Mouse (Mus musculus) hindbrain, embryonic 11.5 days (tissue): ENCODE measurements around the gene Nbeal1. TPM values are rescaled to one million over a fixed set of nuclear protein-coding genes. Genes with fewer than 3 reads are reported as not detected.
A peak's percentile ranks its signal among the peaks of the same experiment; 100 is the strongest.

ENCODE experiments used
- ATAC-seq: fragments of 200-750 bp; cut with Nextera tagmentation; 2 replicates; pipeline ENCODE4 v1.8.0; 2017; ENCODE audit warnings: mild to moderate bottlenecking, moderate TSS enrichment, moderate library complexity; ENCODE audit not compliant: low FRiP score
- DNase-seq: peaks from one replicate; pipeline ENCODE4 v3.0.0-alpha.2; 2015; ENCODE audit warnings: low spot score
- H3K27ac ChIP-seq: fragments of 300-500 bp; sonication (generic); 2 replicates; pipeline ENCODE4 v1.5.1; 2014; ENCODE audit warnings: mild to moderate bottlenecking, low read depth, low read length
- H3K27me3 ChIP-seq: fragments of 300-500 bp; sonication (generic); 2 replicates; pipeline ENCODE4 v1.6.1; 2014; ENCODE audit warnings: mild to moderate bottlenecking, low read length, moderate library complexity, mixed read lengths; ENCODE audit not compliant: control insufficient read depth, insufficient read depth
- H3K36me3 ChIP-seq: fragments of 300-500 bp; sonication (generic); 2 replicates; pipeline ENCODE4 v1.6.1; 2014; ENCODE audit warnings: mild to moderate bottlenecking, low read length, moderate library complexity, mixed read lengths; ENCODE audit not compliant: control insufficient read depth, insufficient read depth
- H3K4me1 ChIP-seq: fragments of 300-500 bp; sonication (generic); replicated peaks from 2 replicates; pipeline ENCODE4 v1.6.1; 2014; ENCODE audit warnings: low read length, mixed read lengths; ENCODE audit not compliant: control insufficient read depth, insufficient read depth
- H3K4me2 ChIP-seq: fragments of 300-500 bp; sonication (generic); replicated peaks from 2 replicates; pipeline ENCODE4 v1.6.1; 2014; ENCODE audit warnings: mild to moderate bottlenecking, low read depth, low read length
- H3K4me3 ChIP-seq: fragments of 300-500 bp; sonication (generic); 2 replicates; pipeline ENCODE4 v1.5.1; 2014; ENCODE audit warnings: low read depth, low read length
- H3K9ac ChIP-seq: fragments of 300-500 bp; sonication (generic); 2 replicates; pipeline ENCODE4 v1.6.1; 2014; ENCODE audit warnings: low read depth, low read length
- H3K9me3 ChIP-seq: fragments of 300-500 bp; sonication (generic); 2 replicates; pipeline ENCODE4 v1.6.1; 2016; ENCODE audit warnings: low read length; ENCODE audit not compliant: control insufficient read depth
- WGBS: fragments of 180-500 bp; shearing (Covaris S2); extraction: QIAGEN DNeasy Blood & Tissue Kit; methylation state at CpG from one replicate; pipeline ENCODE4 v1.1.7; 2014; 5-methylcytosine and 5-hydroxymethylcytosine counted together
- polyA plus RNA-seq: library from polyadenylated mRNA; unstranded; fragments of >200 nt; fragmentation: Nextera tagmentation; extraction: Ambion mirVana; gene quantifications from 2 replicates; pipeline ENCODE4 v1.2.1, GENCODE M21; 2014

The Nbeal1 gene
- polyA plus RNA-seq, 1 experiment from 2014 or later: 10.9 TPM

GRCm38 (mm10) chr1:60269314-60269713, 88.9 kb downstream of the Nbeal1 start:
- no peaks in the 10 kb centered on the region for H3K36me3 ChIP-seq

GRCm38 (mm10) chr1:60272471-60272870, 92.1 kb downstream of the Nbeal1 start:
- no peaks in the 10 kb centered on the region for H3K27me3 ChIP-seq

More at GRCm38 (mm10) chr1:60269314-60269713, 88.9 kb downstream of the Nbeal1 start:
- Histone ChIP-seq H3K4me3 (no peak overlapping the region), H3K27ac (no peak overlapping the region), H3K4me1 (no peaks in the 10 kb centered on the region), H3K9me3 (no peaks in the 10 kb centered on the region), H3K4me2 (no peak overlapping the region), H3K27me3 (no peaks in the 10 kb centered on the region), H3K9ac (no peak overlapping the region)
- DNase-seq: no peak
- no peak for ATAC-seq

GRCm38 (mm10) chr1:60293921-60294320, 113.5 kb downstream of the Nbeal1 start:
- H3K27me3 ChIP-seq: no peaks in the 10 kb centered on the region
- no peaks in the 10 kb centered on the region for H3K4me1 ChIP-seq
- 0 out of 2 replicates have a peak, but pooled peaks cover 2% of the 10 kb centered on the region for H3K36me3 ChIP-seq
- no peak overlapping the region for H3K27ac ChIP-seq
- H3K9me3 ChIP-seq: no peaks in the 10 kb centered on the region
- no peak overlapping the region for H3K4me3 ChIP-seq
- ATAC-seq (no peak), DNase-seq (no peak)
- no peak overlapping the region for H3K9ac ChIP-seq
- no peak overlapping the region for H3K4me2 ChIP-seq
- 89% methylated on average over 1 of the region's 1 CpGs for WGBS

More at GRCm38 (mm10) chr1:60272471-60272870, 92.1 kb downstream of the Nbeal1 start:
- Histone ChIP-seq H3K4me3 (no peak overlapping the region), H3K4me1 (no peaks in the 10 kb centered on the region), H3K4me2 (no peak overlapping the region), H3K27ac (no peak overlapping the region), H3K9me3 (no peaks in the 10 kb centered on the region), H3K36me3 (no peaks in the 10 kb centered on the region), H3K9ac (no peak overlapping the region)
- no peak for ATAC-seq
- WGBS: 76% methylated on average over 2 of the region's 2 CpGs
- peak; percentile 4 for DNase-seq

GRCm38 (mm10) chr1:60342808-60343629, 162.6 kb downstream of the Nbeal1 start, which contains the start of gene Cyp20a1:
Gene Cyp20a1, plus strand, starts transcription at chr1:60343323.
- Histone ChIP-seq H3K4me2 (peak within 1 kb of the TSS; percentile 76), H3K9me3 (no peaks in the 10 kb centered on the region), H3K4me1 (peaks cover 3% of the 10 kb centered on the region; the same call in 1 of the 2 replicates), H3K27ac (peak within 1 kb of the TSS; percentile 88), H3K4me3 (peak within 1 kb of the TSS; percentile 65), H3K27me3 (no peaks in the 10 kb centered on the region), H3K36me3 (no peaks in the 10 kb centered on the region), H3K9ac (peak within 1 kb of the TSS; percentile 75)
- peak; percentile 86 for DNase-seq
- ATAC-seq: peak; percentile 98
- WGBS: 2% methylated on average over 60 of the region's 60 CpGs

GRCm38 (mm10) chr1:60343630-60344455, 163.4 kb downstream of the Nbeal1 start:
- H3K27ac ChIP-seq: peak overlapping the region; percentile 88
- no peaks in the 10 kb centered on the region for H3K9me3 ChIP-seq
- 11% methylated on average over 14 of the region's 14 CpGs for WGBS
- peak overlapping the region; percentile 75 for H3K9ac ChIP-seq
- ATAC-seq (peak; percentile 55), DNase-seq (no peak)
- H3K4me1 ChIP-seq: peaks cover 3% of the 10 kb centered on the region; the same call in 1 of the 2 replicates
- H3K27me3 ChIP-seq: no peaks in the 10 kb centered on the region
- peak overlapping the region; percentile 65 for H3K4me3 ChIP-seq
- peak overlapping the region; percentile 76 for H3K4me2 ChIP-seq
- H3K36me3 ChIP-seq: no peaks in the 10 kb centered on the region

GRCm38 (mm10) chr1:60344670-60345069, 164.3 kb downstream of the Nbeal1 start:
- no peak overlapping the region for H3K4me2 ChIP-seq
- H3K9me3 ChIP-seq: 0 out of 2 replicates have a peak, but pooled peaks cover 2% of the 10 kb centered on the region
- no peak for ATAC-seq
- DNase-seq: no peak
- no peaks in the 10 kb centered on the region for H3K27me3 ChIP-seq
- no peak overlapping the region for H3K27ac ChIP-seq
- H3K36me3 ChIP-seq: no peaks in the 10 kb centered on the region
- WGBS: 94% methylated on average over 6 of the region's 6 CpGs
- no peak overlapping the region for H3K4me3 ChIP-seq
- H3K9ac ChIP-seq: no peak overlapping the region
- peaks cover 3% of the 10 kb centered on the region; the same call in 1 of the 2 replicates for H3K4me1 ChIP-seq

GRCm38 (mm10) chr1:60345712-60346111, 165.3 kb downstream of the Nbeal1 start:
- Histone ChIP-seq H3K27ac (no peak overlapping the region), H3K27me3 (no peaks in the 10 kb centered on the region), H3K9ac (no peak overlapping the region), H3K4me2 (no peak overlapping the region), H3K9me3 (0 out of 2 replicates have a peak, but pooled peaks cover 2% of the 10 kb centered on the region), H3K4me1 (peaks cover 3% of the 10 kb centered on the region; the same call in 1 of the 2 replicates), H3K4me3 (no peak overlapping the region), H3K36me3 (no peaks in the 10 kb centered on the region)
- 89% methylated on average over 2 of the region's 2 CpGs for WGBS
- DNase-seq (no peak), ATAC-seq (no peak)

GRCm38 (mm10) chr1:60352786-60353185, 172.4 kb downstream of the Nbeal1 start:
- H3K36me3 ChIP-seq: no peaks in the 10 kb centered on the region
- 91% methylated on average over 5 of the region's 5 CpGs for WGBS

More at GRCm38 (mm10) chr1:60352786-60353185, 172.4 kb downstream of the Nbeal1 start:
- H3K9ac ChIP-seq: no peak overlapping the region
- no peak overlapping the region for H3K27ac ChIP-seq
- DNase-seq (no peak), ATAC-seq (no peak)
- no peaks in the 10 kb centered on the region for H3K4me1 ChIP-seq
- no peak overlapping the region for H3K4me3 ChIP-seq
- no peak overlapping the region for H3K4me2 ChIP-seq
- no peaks in the 10 kb centered on the region for H3K27me3 ChIP-seq
- H3K9me3 ChIP-seq: 0 out of 2 replicates have a peak, but pooled peaks cover 2% of the 10 kb centered on the region
